Mouse (Mus musculus) G1E-ER4 (cell line): ENCODE results near the gene Galm. TPM values are rescaled to one million over a fixed set of nuclear protein-coding genes. Genes with fewer than 3 reads are reported as not detected.

ENCODE experiments used
- GATA1 ChIP-seq: IDR thresholded peaks from one replicate; pipeline ENCODE4 v1.8.0; 2012; ENCODE audit warnings: low read length, inconsistent platforms
- polyA plus RNA-seq: library from polyadenylated mRNA; stranded (reverse); fragments of >175 nt; gene quantifications from 2 replicates; pipeline ENCODE4 v1.2.3, GENCODE M21; 2012

Galm gene
- polyA plus RNA-seq, 1 experiment, result not detected

DNA sequence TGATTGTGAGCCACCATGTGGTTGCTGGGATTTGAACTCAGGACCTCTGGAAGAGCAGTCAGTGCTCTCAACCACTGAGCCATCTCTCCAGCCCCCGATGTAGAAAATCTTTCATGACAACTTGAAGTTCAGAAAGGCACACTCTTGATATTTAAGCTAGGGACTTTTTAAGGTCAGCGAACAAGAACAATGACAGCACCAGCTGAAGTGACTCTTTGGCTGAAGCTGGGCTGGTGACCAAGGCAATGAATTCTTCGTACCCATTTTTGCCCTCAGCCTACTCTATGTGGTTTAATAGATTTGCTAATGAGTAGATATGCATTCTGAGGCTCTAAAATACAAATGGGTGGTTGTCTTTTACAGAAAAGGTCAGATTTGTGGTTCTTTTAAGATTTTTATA is 6.9 kb upstream of the Galm start:
- TF ChIP-seq GATA1, result no peak

GRCm38 (mm10) chr17:80121833-80122232 is 5.4 kb upstream of the Galm start:
- TF ChIP-seq GATA1, result no peak

DNA sequence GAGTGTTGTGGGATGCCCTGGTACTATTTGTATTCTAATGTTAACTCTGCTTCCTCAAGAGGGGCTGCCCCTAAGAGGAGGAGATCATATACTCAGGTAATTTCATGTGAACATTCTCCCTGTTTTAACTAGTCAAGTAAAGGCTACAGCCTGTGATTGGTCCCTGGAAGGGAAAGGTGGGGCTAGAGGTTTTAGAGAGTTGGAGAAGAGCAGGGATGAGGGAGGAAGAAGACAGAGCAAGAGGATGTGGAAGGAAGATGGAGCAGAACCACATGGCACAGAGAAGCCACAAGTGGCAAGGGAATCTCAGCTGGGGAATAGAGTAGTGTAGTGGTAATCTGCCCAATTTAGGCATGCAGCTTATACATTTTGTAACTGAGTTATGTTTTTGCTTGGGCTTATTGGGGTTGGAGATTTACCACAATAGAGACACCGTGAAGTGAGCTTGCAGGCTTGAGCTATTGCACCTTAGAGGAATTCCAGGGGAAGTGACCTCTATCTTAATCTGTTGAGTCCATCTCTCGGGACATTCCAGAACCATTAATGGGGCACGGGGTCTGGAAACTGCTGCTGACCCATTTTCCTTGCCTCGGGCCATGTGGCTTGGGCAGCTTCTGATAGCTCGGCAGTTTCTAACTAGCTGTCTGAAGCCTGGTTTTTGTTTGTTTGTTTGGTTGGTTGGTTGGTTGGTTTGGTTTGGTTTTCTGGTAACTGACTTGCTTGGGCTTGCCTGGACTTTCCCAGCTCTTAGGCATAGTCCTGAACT is 2.1 kb upstream of the Galm start:
- TF ChIP-seq GATA1, result no peak

- TF ChIP-seq GATA1, result no peak
Measured at GRCm38 (mm10) chr17:80126166-80126565, 1.1 kb upstream of the Galm start.

DNA sequence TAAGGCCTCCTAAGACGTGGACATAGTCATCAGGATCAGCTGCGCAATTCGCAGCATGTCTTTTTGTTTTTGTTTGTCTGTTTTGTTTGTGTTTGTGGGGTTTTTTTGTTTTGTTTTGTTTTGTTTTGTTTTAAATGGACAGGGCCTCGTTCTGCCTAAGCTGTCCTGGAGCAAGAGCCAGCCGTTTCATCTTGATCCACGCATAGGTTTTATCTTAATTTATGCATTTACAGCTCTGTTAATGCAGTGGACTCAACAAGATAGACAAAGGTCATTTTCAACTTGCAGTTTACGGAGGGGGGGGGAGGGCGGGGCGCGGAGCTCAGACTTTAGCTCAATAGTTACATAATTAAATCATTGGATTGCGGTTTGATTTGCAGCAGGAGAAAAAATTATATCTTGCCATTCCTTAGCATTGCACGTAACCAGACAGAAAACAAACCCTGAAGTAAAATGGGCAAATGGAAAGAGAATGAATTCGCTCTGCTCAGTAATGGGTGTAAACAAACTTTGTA is 1.3 kb downstream of the Galm start:
- TF ChIP-seq GATA1, result no peak

DNA sequence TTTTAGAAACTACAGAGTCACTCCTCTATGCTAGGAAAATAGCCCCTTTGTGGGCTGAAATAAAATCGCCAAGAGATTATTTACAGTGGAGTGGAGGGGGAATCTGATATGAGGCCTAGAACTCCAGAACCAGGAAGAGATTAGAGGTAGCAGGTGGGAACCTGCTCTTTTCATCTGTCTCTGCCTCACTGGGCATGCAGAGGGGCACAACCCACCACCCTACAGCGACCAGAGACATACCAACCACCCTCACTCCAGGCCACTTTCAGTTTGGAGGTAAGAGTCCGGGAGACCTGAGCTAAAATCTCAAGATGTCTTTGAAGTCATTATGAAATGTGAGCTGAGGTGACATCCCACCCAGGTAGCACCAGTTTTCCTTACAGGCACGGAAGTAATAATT is 2.1 kb downstream of the Galm start:
- TF ChIP-seq GATA1, result no peak

DNA sequence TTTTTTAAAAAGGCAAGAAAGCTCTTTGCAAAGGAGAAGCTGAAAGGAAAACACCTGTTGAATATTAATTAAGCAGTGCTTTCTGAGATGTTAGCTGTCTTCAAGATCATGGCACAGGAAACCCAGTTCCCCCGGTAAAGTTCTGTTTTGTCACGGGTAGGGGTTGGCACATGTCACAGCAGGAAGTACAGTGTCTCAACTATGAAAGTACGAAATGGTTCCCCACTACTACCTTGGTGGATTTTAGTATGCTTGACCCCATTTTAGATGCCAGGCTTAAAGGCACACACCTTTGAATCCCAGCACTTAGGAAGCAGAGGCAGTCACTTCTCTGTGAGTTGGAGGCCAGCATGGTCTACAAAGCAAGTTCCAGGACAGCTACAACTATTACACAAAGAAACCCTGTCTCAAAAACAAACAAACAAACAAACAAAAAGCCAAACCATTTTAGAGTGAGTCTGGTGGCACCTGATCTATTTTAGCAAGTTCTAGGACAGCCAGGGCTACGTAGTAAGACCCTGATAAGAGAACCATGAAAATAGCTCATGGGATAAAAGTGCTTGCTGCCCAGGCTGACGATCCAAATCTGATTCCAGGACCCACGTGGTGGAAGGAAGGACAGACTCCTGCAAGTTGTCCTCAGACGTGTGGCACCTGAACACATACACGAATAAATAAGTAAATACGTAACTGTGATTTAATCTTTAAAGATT is 3.6 kb downstream of the Galm start:
- TF ChIP-seq GATA1, result no peak

- TF ChIP-seq GATA1, result no peak
Measured at GRCm38 (mm10) chr17:80131431-80131766, 4.1 kb downstream of the Galm start.

GRCm38 (mm10) chr17:80131838-80132237 is 4.6 kb downstream of the Galm start:
- no peak for TF ChIP-seq GATA1

GRCm38 (mm10) chr17:80132502-80132901 is 5.2 kb downstream of the Galm start:
- no peak for TF ChIP-seq GATA1

- TF ChIP-seq GATA1, result no peak
Measured at GRCm38 (mm10) chr17:80138434-80139162, 11.3 kb downstream of the Galm start.

DNA sequence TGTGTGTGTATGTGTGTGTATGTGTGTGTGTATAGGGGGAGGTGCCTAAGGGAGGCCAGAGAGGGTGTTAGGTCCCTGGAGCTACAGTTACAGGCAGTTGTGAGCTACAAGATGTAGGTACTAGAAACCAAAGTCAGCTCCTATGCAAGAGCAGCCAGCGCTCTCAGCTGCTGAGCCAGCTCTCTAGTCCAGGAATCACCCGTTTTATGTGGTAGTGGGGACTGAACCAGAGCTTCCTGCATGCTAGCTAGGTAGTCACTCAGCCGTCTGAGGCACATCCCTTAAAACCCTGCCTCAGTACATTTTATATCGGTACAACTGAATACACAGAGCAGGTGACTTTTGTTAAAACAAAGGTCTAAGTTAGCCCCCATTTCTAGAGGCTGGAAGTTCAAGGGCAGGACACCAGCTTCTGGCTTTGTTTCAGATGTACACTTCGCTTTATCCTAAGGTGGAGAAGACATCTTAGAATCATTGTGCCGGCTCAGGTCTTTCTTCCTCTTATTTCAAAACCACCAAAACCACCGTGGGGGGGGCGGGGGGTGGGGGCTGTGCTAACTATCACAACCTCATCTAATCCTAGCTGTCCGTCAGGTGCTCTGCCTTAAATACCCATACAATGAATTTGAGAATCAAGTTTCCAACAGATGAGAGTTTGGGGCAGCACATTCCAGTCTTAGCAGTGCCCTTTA is 12.6 kb downstream of the Galm start:
- no peak for TF ChIP-seq GATA1

- no peak for TF ChIP-seq GATA1
Measured at GRCm38 (mm10) chr17:80143478-80144232, 16.4 kb downstream of the Galm start.

- no peak for TF ChIP-seq GATA1
Measured at GRCm38 (mm10) chr17:80145210-80145609, 17.9 kb downstream of the Galm start.

DNA sequence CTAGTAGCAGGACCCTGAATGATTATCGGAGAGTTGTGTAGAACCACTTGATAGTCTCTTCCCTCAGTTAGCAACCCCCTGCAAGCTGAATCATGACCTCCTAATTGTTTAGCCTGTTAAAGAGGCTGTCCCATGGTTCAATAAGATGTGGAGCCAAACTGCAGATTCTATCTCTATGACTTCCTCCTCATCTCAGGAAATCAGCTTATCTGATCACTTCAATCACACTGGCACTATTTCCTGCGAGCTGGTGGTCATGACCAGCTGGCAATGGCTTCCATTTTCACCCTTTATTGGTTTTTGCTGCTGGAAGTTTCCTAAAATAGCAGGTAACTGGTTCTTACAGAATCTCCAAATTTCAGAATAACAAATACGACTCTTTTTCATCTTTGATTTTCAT is 18.5 kb downstream of the Galm start:
- TF ChIP-seq GATA1, result no peak
